Mouse (Mus musculus) neural tube, embryonic 12.5 days (tissue): Measurements from ENCODE around the gene Ptar1. TPM values are rescaled to one million over a fixed set of nuclear protein-coding genes. Genes with fewer than 3 reads are reported as not detected.
A peak's percentile ranks its signal among the peaks of the same experiment; 100 is the strongest.

ENCODE experiments used
- ATAC-seq: fragments of 200-750 bp; cut with Nextera tagmentation; 2 replicates; pipeline ENCODE4 v1.8.0; 2017; ENCODE audit warnings: low read depth, mild to moderate bottlenecking, moderate TSS enrichment, moderate library complexity; ENCODE audit not compliant: low FRiP score
- H3K27ac ChIP-seq: fragments of 300-500 bp; sonication (generic); 2 replicates; pipeline ENCODE4 v1.5.1; 2016
- H3K27me3 ChIP-seq: fragments of 300-500 bp; sonication (generic); replicated peaks from 2 replicates; pipeline ENCODE4 v1.6.1; 2016; ENCODE audit warnings: mild to moderate bottlenecking
- H3K36me3 ChIP-seq: fragments of 300-500 bp; sonication (generic); 2 replicates; pipeline ENCODE4 v1.6.1; 2016; ENCODE audit warnings: mild to moderate bottlenecking
- H3K4me1 ChIP-seq: fragments of 300-500 bp; sonication (generic); 2 replicates; pipeline ENCODE4 v1.6.1; 2016
- H3K4me2 ChIP-seq: fragments of 300-500 bp; sonication (generic); replicated peaks from 2 replicates; pipeline ENCODE4 v1.6.1; 2016; ENCODE audit warnings: mild to moderate bottlenecking
- H3K4me3 ChIP-seq: fragments of 300-500 bp; sonication (generic); 2 replicates; pipeline ENCODE4 v1.5.1; 2016
- H3K9ac ChIP-seq: fragments of 300-500 bp; sonication (generic); 2 replicates; pipeline ENCODE4 v1.6.1; 2016; ENCODE audit warnings: mild to moderate bottlenecking
- H3K9me3 ChIP-seq: fragments of 300-500 bp; sonication (generic); 2 replicates; pipeline ENCODE4 v1.6.1; 2016; ENCODE audit warnings: mild to moderate bottlenecking
- WGBS: fragments of 180-500 bp; shearing (Covaris S2); methylation state at CpG from one replicate; pipeline ENCODE4 v1.1.7; 2016; 5-methylcytosine and 5-hydroxymethylcytosine counted together
- polyA plus RNA-seq: library from polyadenylated mRNA; unstranded; fragments of >200 nt; fragmentation: Nextera tagmentation; extraction: Ambion mirVana; gene quantifications from 2 replicates; pipeline ENCODE4 v1.2.1, GENCODE M21; 2016

The Ptar1 gene
- polyA plus RNA-seq, 1 experiment from 2014 or later, result 5.8 TPM

- no peaks in the 10 kb centered on the region for H3K9me3 ChIP-seq
- H3K4me2 ChIP-seq, result peak overlapping the region; percentile 63
- no peak for ATAC-seq
- WGBS, result under 1% methylated on average over 14 of the region's 14 CpGs
- H3K4me1 ChIP-seq, result peaks cover 5% of the 10 kb centered on the region
- peak overlapping the region; percentile 88 for H3K4me3 ChIP-seq
- no peaks in the 10 kb centered on the region for H3K36me3 ChIP-seq
- H3K9ac ChIP-seq, result peak overlapping the region; percentile 85
- peak overlapping the region; percentile 84 for H3K27ac ChIP-seq
- no peaks in the 10 kb centered on the region for H3K27me3 ChIP-seq
Measured at GRCm38 (mm10) chr19:23686962-23687295, 300 bp upstream of the Ptar1 start.

DNA sequence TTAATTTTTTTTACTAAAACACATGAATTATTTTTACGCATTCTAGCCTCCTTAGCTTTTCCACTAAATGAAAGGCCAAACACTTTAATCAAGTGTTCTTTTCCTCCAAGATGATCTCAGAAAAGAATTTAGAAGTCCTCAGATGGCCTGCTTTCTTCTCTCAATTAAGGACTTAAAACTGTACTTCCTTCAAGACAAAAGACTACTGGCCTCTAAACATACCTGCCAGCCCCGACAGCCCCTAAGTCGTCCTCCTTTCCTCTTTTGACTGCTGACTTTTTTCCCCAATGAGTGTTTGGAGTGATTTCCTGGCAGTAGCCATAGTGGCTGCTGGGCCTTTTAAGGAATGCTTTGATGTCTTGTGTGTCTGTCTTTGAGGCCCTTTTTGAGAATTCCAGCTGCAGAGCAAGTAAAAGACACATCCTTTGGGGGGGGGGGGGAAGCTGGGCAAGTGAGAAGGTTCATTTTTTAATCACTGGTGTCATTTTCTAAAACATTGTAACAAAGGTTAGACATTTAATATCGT, 1.3 kb downstream of the Ptar1 start:
- H3K9ac ChIP-seq, result no peak overlapping the region
- peaks cover 5% of the 10 kb centered on the region for H3K4me1 ChIP-seq
- H3K9me3 ChIP-seq, result no peaks in the 10 kb centered on the region
- H3K36me3 ChIP-seq, result no peaks in the 10 kb centered on the region
- WGBS, result 16% methylated on average over 4 of the region's 4 CpGs
- peak overlapping the region; percentile 63 for H3K4me2 ChIP-seq
- ATAC-seq, result no peak
- H3K27ac ChIP-seq, result no peak overlapping the region
- no peaks in the 10 kb centered on the region for H3K27me3 ChIP-seq
- peak overlapping the region; percentile 2; the same call in 1 of the 2 replicates for H3K4me3 ChIP-seq

DNA sequence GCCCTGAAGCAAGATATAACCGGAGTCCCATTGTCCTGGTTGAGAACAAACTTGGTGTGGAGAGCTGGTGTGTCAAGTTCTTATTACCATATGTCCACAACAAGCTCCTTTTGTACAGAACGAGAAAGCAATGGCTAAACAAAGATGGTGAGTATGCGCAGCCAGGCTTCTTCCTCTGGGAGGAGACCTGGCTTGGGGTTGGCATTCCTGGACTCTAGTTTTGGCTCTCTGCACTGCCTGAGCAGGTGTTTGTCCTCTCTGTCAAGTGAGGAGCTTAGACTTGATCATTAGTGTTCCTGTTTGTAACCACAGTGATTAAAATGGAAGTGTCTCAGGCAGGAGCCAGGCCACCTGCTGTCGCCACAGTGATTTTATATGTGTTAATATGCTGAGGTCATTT, 7.1 kb downstream of the Ptar1 start:
- Histone ChIP-seq H3K4me3 (no peak overlapping the region), H3K4me1 (no peaks in the 10 kb centered on the region; the same call in 1 of the 2 replicates), H3K36me3 (peaks cover 33% of the 10 kb centered on the region), H3K27ac (no peak overlapping the region), H3K9me3 (no peaks in the 10 kb centered on the region), H3K4me2 (no peak overlapping the region), H3K27me3 (no peaks in the 10 kb centered on the region), H3K9ac (no peak overlapping the region)
- 84% methylated on average over 4 of the region's 4 CpGs for WGBS
- ATAC-seq, result no peak

DNA sequence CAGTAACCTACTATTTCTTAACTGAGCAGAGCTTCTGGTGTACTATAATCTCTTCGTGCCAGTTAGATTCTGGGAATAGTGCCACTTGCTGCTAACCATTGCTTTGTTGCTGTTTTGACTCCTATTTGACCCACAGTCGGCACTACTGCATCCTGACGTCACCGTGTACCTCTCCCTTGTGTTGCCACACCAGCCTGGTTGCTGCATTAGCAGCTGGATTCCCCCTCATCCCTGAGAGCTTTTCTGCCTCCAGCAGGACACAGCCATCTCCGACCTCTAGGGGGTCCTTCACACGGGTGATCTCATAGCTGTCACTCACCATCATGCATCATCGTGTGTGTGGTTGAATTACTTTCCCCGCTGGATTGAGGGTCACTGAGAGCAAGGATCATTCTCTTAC, 10.6 kb downstream of the Ptar1 start:
- 85% methylated on average over 8 of the region's 8 CpGs for WGBS
- Histone ChIP-seq H3K4me2 (no peak overlapping the region), H3K9ac (no peak overlapping the region), H3K27me3 (no peaks in the 10 kb centered on the region), H3K4me3 (no peak overlapping the region), H3K36me3 (peaks cover 42% of the 10 kb centered on the region), H3K9me3 (no peaks in the 10 kb centered on the region), H3K27ac (no peak overlapping the region), H3K4me1 (no peaks in the 10 kb centered on the region)
- ATAC-seq, result no peak

DNA sequence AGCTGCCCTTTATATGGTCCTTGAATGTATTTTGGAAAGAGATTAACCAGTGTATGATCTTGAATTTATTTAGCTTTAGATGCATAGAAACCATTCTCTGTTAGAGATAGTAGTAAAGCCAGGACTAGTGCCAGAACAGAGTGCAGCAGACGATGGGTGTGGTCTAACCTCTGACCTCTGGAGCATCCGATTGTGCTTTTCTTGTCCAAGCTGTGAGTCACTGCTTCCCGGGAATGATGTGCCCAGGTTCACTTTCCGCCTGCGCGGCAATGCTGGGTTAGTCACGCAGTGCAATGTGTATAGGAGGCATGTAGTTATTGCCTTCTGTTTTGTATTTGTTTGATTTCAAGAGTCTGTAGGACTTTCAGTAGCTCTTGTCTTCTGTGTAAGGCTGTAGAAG, 11.1 kb downstream of the Ptar1 start:
- Histone ChIP-seq H3K27me3 (no peaks in the 10 kb centered on the region), H3K27ac (no peak overlapping the region), H3K36me3 (peaks cover 42% of the 10 kb centered on the region)

GRCm38 (mm10) chr19:23699131-23699530, 11.9 kb downstream of the Ptar1 start:
- no peaks in the 10 kb centered on the region for H3K4me1 ChIP-seq
- no peak overlapping the region for H3K4me3 ChIP-seq
- H3K36me3 ChIP-seq, result peaks cover 42% of the 10 kb centered on the region
- 80% methylated on average over 4 of the region's 4 CpGs for WGBS
- H3K4me2 ChIP-seq, result no peak overlapping the region
- H3K9ac ChIP-seq, result no peak overlapping the region
- H3K27me3 ChIP-seq, result no peaks in the 10 kb centered on the region
- no peak for ATAC-seq
- no peak overlapping the region for H3K27ac ChIP-seq
- no peaks in the 10 kb centered on the region for H3K9me3 ChIP-seq

More for the DNA sequence above, 11.1 kb downstream of the Ptar1 start:
- H3K4me2 ChIP-seq, result no peak overlapping the region
- H3K4me1 ChIP-seq, result no peaks in the 10 kb centered on the region
- 84% methylated on average over 7 of the region's 7 CpGs for WGBS
- no peak overlapping the region for H3K4me3 ChIP-seq
- H3K9ac ChIP-seq, result no peak overlapping the region
- H3K9me3 ChIP-seq, result no peaks in the 10 kb centered on the region
- no peak for ATAC-seq

GRCm38 (mm10) chr19:23702896-23703295, 15.7 kb downstream of the Ptar1 start:
- H3K36me3 ChIP-seq, result peaks cover 36% of the 10 kb centered on the region
- 90% methylated on average over 10 of the region's 10 CpGs for WGBS
- H3K4me1 ChIP-seq, result no peaks in the 10 kb centered on the region
- H3K9me3 ChIP-seq, result no peaks in the 10 kb centered on the region
- H3K9ac ChIP-seq, result no peak overlapping the region
- ATAC-seq, result no peak
- no peak overlapping the region for H3K4me2 ChIP-seq
- H3K4me3 ChIP-seq, result no peak overlapping the region
- no peak overlapping the region for H3K27ac ChIP-seq
- H3K27me3 ChIP-seq, result no peaks in the 10 kb centered on the region

GRCm38 (mm10) chr19:23705383-23705782, 18.2 kb downstream of the Ptar1 start:
- ATAC-seq, result no peak
- no peaks in the 10 kb centered on the region for H3K4me1 ChIP-seq
- 90% methylated on average over 5 of the region's 5 CpGs for WGBS
- H3K4me2 ChIP-seq, result no peak overlapping the region
- H3K9ac ChIP-seq, result no peak overlapping the region
- H3K9me3 ChIP-seq, result no peaks in the 10 kb centered on the region
- H3K4me3 ChIP-seq, result no peak overlapping the region
- peaks cover 39% of the 10 kb centered on the region for H3K36me3 ChIP-seq
- no peak overlapping the region for H3K27ac ChIP-seq
- no peaks in the 10 kb centered on the region for H3K27me3 ChIP-seq

DNA sequence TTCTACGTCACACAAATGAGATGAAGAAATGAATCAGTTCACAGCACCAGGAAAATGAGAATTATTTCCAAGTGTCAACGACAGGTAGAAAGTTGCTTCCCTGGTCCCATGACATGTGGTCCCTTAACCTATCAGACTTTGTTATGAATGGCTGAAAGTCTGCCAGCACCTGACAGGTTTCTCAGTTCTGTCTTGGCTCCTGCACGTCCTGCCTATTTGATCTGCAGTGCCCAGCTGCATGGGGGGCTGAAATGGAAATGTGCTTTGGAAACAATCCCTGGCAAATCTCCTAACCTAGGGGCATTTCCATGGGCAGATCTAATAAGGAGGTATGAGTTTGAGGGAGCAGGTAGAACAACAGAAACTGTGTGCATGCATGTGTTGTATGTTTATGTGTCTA, 59.3 kb downstream of the Ptar1 start:
- ATAC-seq, result no peak
- Histone ChIP-seq H3K4me2 (no peak overlapping the region), H3K27ac (no peak overlapping the region), H3K4me1 (no peaks in the 10 kb centered on the region), H3K4me3 (no peak overlapping the region), H3K9ac (no peak overlapping the region), H3K27me3 (no peaks in the 10 kb centered on the region), H3K9me3 (no peaks in the 10 kb centered on the region), H3K36me3 (no peaks in the 10 kb centered on the region)
- WGBS, result 79% methylated on average over 3 of the region's 3 CpGs

GRCm38 (mm10) chr19:23757011-23757410, 69.8 kb downstream of the Ptar1 start:
- Histone ChIP-seq H3K27me3 (no peaks in the 10 kb centered on the region), H3K9ac (no peak overlapping the region), H3K4me1 (peaks cover 25% of the 10 kb centered on the region), H3K4me2 (no peak overlapping the region; the same call in 1 of the 2 replicates), H3K27ac (no peak overlapping the region), H3K4me3 (no peak overlapping the region), H3K36me3 (no peaks in the 10 kb centered on the region), H3K9me3 (peaks cover 6% of the 10 kb centered on the region; the same call in 1 of the 2 replicates)
- ATAC-seq, result no peak
- 28% methylated on average over 7 of the region's 7 CpGs for WGBS

DNA sequence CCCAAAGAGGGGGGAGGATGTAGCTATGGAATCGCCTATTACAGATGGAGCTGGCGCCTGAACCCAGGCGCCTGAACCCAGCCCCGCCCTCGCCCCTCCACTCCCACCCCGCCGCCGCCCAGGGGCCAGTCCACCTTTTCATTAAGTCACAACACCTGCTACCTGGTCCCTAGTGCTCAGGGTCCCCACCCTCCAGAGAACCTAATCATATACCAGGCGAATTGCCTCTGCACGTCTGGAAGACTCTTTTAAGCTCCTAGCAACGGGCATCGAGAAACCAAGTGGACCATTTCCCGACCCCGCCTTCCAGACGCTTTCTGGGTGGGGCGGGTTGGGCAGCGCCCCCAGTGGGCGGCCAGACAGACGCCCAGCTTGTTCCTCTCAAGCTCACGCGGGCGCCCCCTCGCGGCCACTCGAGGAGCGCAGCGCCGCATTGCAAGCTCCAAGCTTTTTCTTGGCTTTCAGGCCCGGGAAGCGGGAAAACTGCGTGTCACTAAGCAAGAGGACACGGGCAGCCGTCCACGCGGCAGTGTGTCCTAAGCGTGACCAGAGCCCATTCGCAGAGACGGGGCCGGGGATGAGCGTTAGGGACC, 70.8 kb downstream of the Ptar1 start:
- peaks cover 25% of the 10 kb centered on the region for H3K4me1 ChIP-seq
- peaks cover 6% of the 10 kb centered on the region; the same call in 1 of the 2 replicates for H3K9me3 ChIP-seq
- no peaks in the 10 kb centered on the region for H3K27me3 ChIP-seq
- peak; percentile 68 for ATAC-seq
- H3K4me3 ChIP-seq, result peak overlapping the region; percentile 69
- H3K27ac ChIP-seq, result peak overlapping the region; percentile 90
- no peaks in the 10 kb centered on the region for H3K36me3 ChIP-seq
- peak overlapping the region; percentile 83 for H3K9ac ChIP-seq
- peak overlapping the region; percentile 75 for H3K4me2 ChIP-seq
- 2% methylated on average over 40 of the region's 40 CpGs for WGBS

DNA sequence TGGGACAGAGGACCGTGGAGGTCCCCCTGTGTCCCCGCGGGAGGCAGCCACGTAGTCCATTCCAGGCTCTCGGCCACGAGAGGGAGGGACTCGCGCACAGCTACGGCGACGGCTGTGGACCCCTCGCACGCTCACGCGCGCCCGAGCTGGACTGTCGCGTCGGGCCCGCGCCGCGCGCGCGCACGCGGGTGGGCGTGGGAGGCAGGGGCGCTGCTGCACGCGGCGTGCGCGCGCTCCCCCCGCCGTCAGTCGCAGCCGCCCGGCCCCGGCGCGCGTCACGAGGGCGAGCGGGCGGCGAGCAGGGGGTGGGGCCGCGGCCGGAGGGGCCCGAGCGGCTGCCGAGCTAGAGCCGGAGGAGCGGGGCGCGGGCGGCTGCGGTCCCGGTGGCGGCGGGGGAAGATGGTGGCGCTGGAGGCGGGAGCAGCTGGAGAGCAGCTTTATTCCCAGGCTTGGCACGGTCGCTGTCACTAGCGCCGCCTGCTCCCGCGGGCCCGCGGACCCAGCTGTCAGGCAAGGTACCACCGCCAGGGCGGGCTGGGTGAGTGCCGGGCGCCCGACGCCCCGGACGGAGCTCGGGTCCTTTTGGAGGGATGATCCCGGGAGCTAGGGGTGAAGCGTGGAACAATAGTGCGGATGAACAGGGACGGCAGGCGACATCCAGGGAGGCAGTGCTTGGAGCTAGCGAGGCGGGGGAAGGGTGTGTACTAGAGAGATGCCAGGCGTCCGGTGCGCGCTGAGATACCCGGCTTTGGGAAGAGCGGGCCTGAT, 71.5 kb downstream of the Ptar1 start, which contains the start of gene Apba1:
Gene Apba1, plus strand, starts transcription at position 334 of the 768 bp plus-strand sequence.
- Histone ChIP-seq H3K4me2 (peak within 1 kb of the TSS; percentile 75), H3K9ac (peak within 1 kb of the TSS; percentile 83), H3K27ac (peak within 1 kb of the TSS; percentile 90), H3K9me3 (peaks cover 6% of the 10 kb centered on the region; the same call in 1 of the 2 replicates), H3K4me3 (peak within 1 kb of the TSS; percentile 69), H3K27me3 (no peaks in the 10 kb centered on the region), H3K36me3 (no peaks in the 10 kb centered on the region), H3K4me1 (peaks cover 25% of the 10 kb centered on the region)
- ATAC-seq, result peak; percentile 87
- WGBS, result under 1% methylated on average over 86 of the region's 98 CpGs
